Mouse (Mus musculus) liver, embryonic 16.5 days (tissue): ENCODE results near the gene Mpv17l. TPM values are rescaled to one million over a fixed set of nuclear protein-coding genes. Genes with fewer than 3 reads are reported as not detected.

Source experiments
- ATAC-seq: fragments of 200-750 bp; cut with Nextera tagmentation; 2 replicates; pipeline ENCODE4 v1.8.0; 2017; ENCODE audit warnings: low read depth, mild to moderate bottlenecking, moderate number of reproducible peaks, moderate library complexity
- H3K27ac ChIP-seq: fragments of 300-500 bp; sonication (generic); 2 replicates; pipeline ENCODE4 v1.5.1; 2014; ENCODE audit warnings: mild to moderate bottlenecking, low read length
- H3K27me3 ChIP-seq: fragments of 300-500 bp; sonication (generic); 2 replicates; pipeline ENCODE4 v1.6.1; 2014; ENCODE audit warnings: low read depth, low read length, mixed read lengths; ENCODE audit not compliant: control insufficient read depth, insufficient read depth
- H3K36me3 ChIP-seq: fragments of 300-500 bp; sonication (generic); 2 replicates; pipeline ENCODE4 v1.6.1; 2014; ENCODE audit warnings: mild to moderate bottlenecking; ENCODE audit not compliant: control insufficient read depth, insufficient read depth
- H3K4me1 ChIP-seq: fragments of 300-500 bp; sonication (generic); 2 replicates; pipeline ENCODE4 v1.6.1; 2014; ENCODE audit warnings: low read depth, low read length, mixed read lengths; ENCODE audit not compliant: control insufficient read depth
- H3K4me2 ChIP-seq: fragments of 300-500 bp; sonication (generic); 2 replicates; pipeline ENCODE4 v1.6.1; 2014; ENCODE audit warnings: low read depth, low read length, mixed read lengths
- H3K4me3 ChIP-seq: fragments of 300-500 bp; sonication (generic); 2 replicates; pipeline ENCODE4 v1.5.1; 2014; ENCODE audit warnings: low read depth, mild to moderate bottlenecking, low read length
- H3K9ac ChIP-seq: fragments of 300-500 bp; sonication (generic); 2 replicates; pipeline ENCODE4 v1.6.1; 2014; ENCODE audit warnings: low read depth, low read length
- H3K9me3 ChIP-seq: fragments of 300-500 bp; sonication (generic); replicated peaks from 2 replicates; pipeline ENCODE4 v1.6.1; 2016; ENCODE audit warnings: low read length; ENCODE audit not compliant: control insufficient read depth
- WGBS: fragments of 180-500 bp; shearing (Covaris S2); extraction: QIAGEN DNeasy Blood & Tissue Kit; methylation state at CpG from one replicate; pipeline ENCODE4 v1.1.7; 2014; ENCODE audit not compliant: insufficient replicate concordance; 5-methylcytosine and 5-hydroxymethylcytosine counted together
- polyA plus RNA-seq: library from polyadenylated mRNA; unstranded; fragments of >200 nt; fragmentation: Nextera tagmentation; extraction: Ambion mirVana; gene quantifications from 2 replicates; pipeline ENCODE4 v1.2.1, GENCODE M21; 2015

The Mpv17l gene
- polyA plus RNA-seq, 1 experiment from 2014 or later = 2.8 TPM

GRCm38 (mm10) chr16:13892850-13893249 lies 10.1 kb upstream of the Mpv17l start:
- H3K27ac ChIP-seq = no peak overlapping the region
- H3K4me2 ChIP-seq = no peak overlapping the region
- H3K9ac ChIP-seq = no peak overlapping the region
- no peaks in the 10 kb centered on the region for H3K36me3 ChIP-seq
- H3K4me1 ChIP-seq = peaks cover 3% of the 10 kb centered on the region; the same call in 1 of the 2 replicates
- no peak overlapping the region for H3K4me3 ChIP-seq
- ATAC-seq = no peak
- H3K27me3 ChIP-seq = no peaks in the 10 kb centered on the region
- H3K9me3 ChIP-seq = no peaks in the 10 kb centered on the region

- H3K36me3 ChIP-seq = no peaks in the 10 kb centered on the region
- H3K27ac ChIP-seq = no peak overlapping the region
- H3K4me3 ChIP-seq = no peak overlapping the region
- H3K9ac ChIP-seq = no peak overlapping the region
- peaks cover 3% of the 10 kb centered on the region; the same call in 1 of the 2 replicates for H3K4me1 ChIP-seq
- no peak for ATAC-seq
- H3K27me3 ChIP-seq = no peaks in the 10 kb centered on the region
- 68% methylated on average over 2 of the region's 2 CpGs for WGBS
- no peak overlapping the region for H3K4me2 ChIP-seq
- no peaks in the 10 kb centered on the region for H3K9me3 ChIP-seq
These were observed 8.9 kb upstream of the Mpv17l start for GRCm38 (mm10) chr16:13894097-13894496.

GRCm38 (mm10) chr16:13895740-13896139 lies 7.2 kb upstream of the Mpv17l start:
- WGBS = 45% methylated on average over 3 of the region's 3 CpGs
- Histone ChIP-seq H3K27ac (no peak overlapping the region), H3K9me3 (no peaks in the 10 kb centered on the region), H3K36me3 (no peaks in the 10 kb centered on the region), H3K4me2 (no peak overlapping the region), H3K4me1 (peaks cover 3% of the 10 kb centered on the region; the same call in 1 of the 2 replicates), H3K9ac (no peak overlapping the region), H3K4me3 (no peak overlapping the region), H3K27me3 (no peaks in the 10 kb centered on the region)
- no peak for ATAC-seq

GRCm38 (mm10) chr16:13896357-13896756 lies 6.6 kb upstream of the Mpv17l start:
- WGBS = 33% methylated on average over 3 of the region's 3 CpGs
- H3K36me3 ChIP-seq = no peaks in the 10 kb centered on the region
- H3K4me1 ChIP-seq = peaks cover 5% of the 10 kb centered on the region
- H3K27ac ChIP-seq = no peak overlapping the region
- no peaks in the 10 kb centered on the region for H3K9me3 ChIP-seq
- H3K9ac ChIP-seq = no peak overlapping the region
- H3K27me3 ChIP-seq = no peaks in the 10 kb centered on the region
- no peak overlapping the region for H3K4me2 ChIP-seq
- H3K4me3 ChIP-seq = no peak overlapping the region
- no peak; the same call in 1 of the 2 replicates for ATAC-seq

GRCm38 (mm10) chr16:13898981-13899380 lies 4.0 kb upstream of the Mpv17l start:
- no peak for ATAC-seq
- Histone ChIP-seq H3K27me3 (no peaks in the 10 kb centered on the region), H3K27ac (no peak overlapping the region), H3K4me3 (no peak overlapping the region), H3K4me2 (no peak overlapping the region), H3K4me1 (peaks cover 17% of the 10 kb centered on the region), H3K9ac (no peak overlapping the region), H3K36me3 (no peaks in the 10 kb centered on the region), H3K9me3 (no peaks in the 10 kb centered on the region)
- 58% methylated on average over 2 of the region's 2 CpGs for WGBS

- peak overlapping the region; percentile 89 for H3K4me2 ChIP-seq
- peak overlapping the region; percentile 90 for H3K27ac ChIP-seq
- no peak for ATAC-seq
- peak overlapping the region; percentile 98 for H3K9ac ChIP-seq
- H3K36me3 ChIP-seq = no peaks in the 10 kb centered on the region
- no peaks in the 10 kb centered on the region for H3K9me3 ChIP-seq
- 0% methylated on average over 30 of the region's 30 CpGs for WGBS
- peaks cover 14% of the 10 kb centered on the region for H3K4me1 ChIP-seq
- peak overlapping the region; percentile 99 for H3K4me3 ChIP-seq
- no peaks in the 10 kb centered on the region for H3K27me3 ChIP-seq
These were observed 547 bp upstream of the Mpv17l start for GRCm38 (mm10) chr16:13902397-13902831.

- peak overlapping the region; percentile 98 for H3K9ac ChIP-seq
- no peaks in the 10 kb centered on the region for H3K36me3 ChIP-seq
- no peaks in the 10 kb centered on the region for H3K9me3 ChIP-seq
- ATAC-seq = peak; percentile 57
- H3K27ac ChIP-seq = peak overlapping the region; percentile 90
- H3K4me2 ChIP-seq = peak overlapping the region; percentile 92
- peaks cover 14% of the 10 kb centered on the region for H3K4me1 ChIP-seq
- peak overlapping the region; percentile 99 for H3K4me3 ChIP-seq
- WGBS = 2% methylated on average over 8 of the region's 8 CpGs
- H3K27me3 ChIP-seq = no peaks in the 10 kb centered on the region
These were observed 527 bp downstream of the Mpv17l start for GRCm38 (mm10) chr16:13903488-13903887.

- WGBS = 32% methylated on average over 3 of the region's 3 CpGs
- Histone ChIP-seq H3K4me3 (no peak overlapping the region), H3K36me3 (no peaks in the 10 kb centered on the region), H3K4me1 (peaks cover 3% of the 10 kb centered on the region; the same call in 1 of the 2 replicates), H3K9me3 (no peaks in the 10 kb centered on the region), H3K4me2 (no peak overlapping the region), H3K27me3 (no peaks in the 10 kb centered on the region), H3K27ac (no peak overlapping the region), H3K9ac (no peak overlapping the region)
- no peak for ATAC-seq
These were observed 4.3 kb downstream of the Mpv17l start for GRCm38 (mm10) chr16:13907297-13907696.

GRCm38 (mm10) chr16:13920093-13920492 lies 17.1 kb downstream of the Mpv17l start:
- H3K27ac ChIP-seq = no peak overlapping the region
- no peak for ATAC-seq
- no peaks in the 10 kb centered on the region for H3K4me1 ChIP-seq
- no peak overlapping the region for H3K4me2 ChIP-seq
- 73% methylated on average over 5 of the region's 5 CpGs for WGBS
- no peaks in the 10 kb centered on the region for H3K36me3 ChIP-seq
- H3K27me3 ChIP-seq = no peaks in the 10 kb centered on the region
- no peak overlapping the region for H3K4me3 ChIP-seq
- no peaks in the 10 kb centered on the region for H3K9me3 ChIP-seq
- H3K9ac ChIP-seq = no peak overlapping the region
